Mouse (Mus musculus) midbrain, embryonic 14.5 days (tissue): ENCODE measurements around the gene Usmg5. TPM values are rescaled to one million over a fixed set of nuclear protein-coding genes. Genes with fewer than 3 reads are reported as not detected.
A peak's percentile ranks its signal among the peaks of the same experiment; 100 is the strongest.

ENCODE experiments used
- ATAC-seq: fragments of 200-750 bp; cut with Nextera tagmentation; 2 replicates; pipeline ENCODE4 v1.8.0; 2017; ENCODE audit warnings: moderate number of reproducible peaks, moderate library complexity; ENCODE audit not compliant: low FRiP score, low TSS enrichment
- DNase-seq: peaks from one replicate; pipeline ENCODE4 v3.0.0-alpha.2; 2015
- H3K27ac ChIP-seq: fragments of 300-500 bp; sonication (generic); replicated peaks from 2 replicates; pipeline ENCODE4 v1.5.1; 2014; ENCODE audit warnings: mild to moderate bottlenecking, low read depth, low read length, moderate library complexity
- H3K27me3 ChIP-seq: fragments of 300-500 bp; sonication (generic); 2 replicates; pipeline ENCODE4 v1.6.1; 2014; ENCODE audit warnings: low read length, control low read depth, mixed read lengths; ENCODE audit not compliant: control insufficient read depth, insufficient read depth
- H3K36me3 ChIP-seq: fragments of 300-500 bp; sonication (generic); 2 replicates; pipeline ENCODE4 v1.6.1; 2014; ENCODE audit warnings: low read length, control low read depth; ENCODE audit not compliant: control insufficient read depth, insufficient read depth
- H3K4me1 ChIP-seq: fragments of 300-500 bp; sonication (generic); 2 replicates; pipeline ENCODE4 v1.6.1; 2014; ENCODE audit warnings: mild to moderate bottlenecking, antibody characterized with exemption, low read length, control low read depth; ENCODE audit not compliant: control insufficient read depth, insufficient read depth
- H3K4me2 ChIP-seq: fragments of 300-500 bp; sonication (generic); 2 replicates; pipeline ENCODE4 v1.6.1; 2014; ENCODE audit warnings: mild to moderate bottlenecking, low read length, moderate library complexity
- H3K4me3 ChIP-seq: fragments of 300-500 bp; sonication (generic); replicated peaks from 2 replicates; pipeline ENCODE4 v1.5.1; 2014; ENCODE audit warnings: low read depth, low read length
- H3K9ac ChIP-seq: fragments of 300-500 bp; sonication (generic); replicated peaks from 2 replicates; pipeline ENCODE4 v1.6.1; 2014; ENCODE audit warnings: mild to moderate bottlenecking, low read length, moderate library complexity
- H3K9me3 ChIP-seq: fragments of 300-500 bp; sonication (generic); 2 replicates; pipeline ENCODE4 v1.6.1; 2016; ENCODE audit warnings: low read length, control low read depth, mixed read lengths; ENCODE audit not compliant: control insufficient read depth
- WGBS: fragments of 180-500 bp; shearing (Covaris S2); extraction: QIAGEN DNeasy Blood & Tissue Kit; methylation state at CpG from one replicate; pipeline ENCODE4 v1.1.7; 2014; 5-methylcytosine and 5-hydroxymethylcytosine counted together
- polyA plus RNA-seq: library from polyadenylated mRNA; unstranded; fragments of >200 nt; fragmentation: Nextera tagmentation; extraction: Ambion mirVana; gene quantifications from 2 replicates; pipeline ENCODE4 v1.2.1, GENCODE M21; 2014

The Usmg5 gene
- polyA plus RNA-seq, 1 experiment from 2014 or later = 1,314 TPM

DNA sequence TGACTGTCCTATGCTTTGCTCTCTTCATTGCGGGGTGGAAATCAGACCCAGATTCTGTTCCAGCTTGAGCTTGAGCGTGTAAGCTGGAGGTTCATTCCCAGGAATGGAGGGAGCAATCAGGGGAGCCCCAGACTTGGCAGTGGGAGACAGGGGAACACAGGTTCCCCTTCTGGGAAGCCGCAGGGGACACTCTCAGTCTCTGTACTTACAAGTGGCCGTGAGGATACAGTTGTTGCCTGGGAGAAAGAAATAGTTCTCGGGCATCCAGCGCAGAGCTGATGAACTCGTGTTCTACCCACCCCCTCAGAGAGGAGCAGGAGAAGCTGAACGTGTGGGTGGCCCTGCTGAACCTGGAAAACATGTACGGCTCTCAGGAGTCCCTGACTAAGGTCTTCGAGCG, 38.4 kb upstream of the Usmg5 start:
- no peak for ATAC-seq
- Histone ChIP-seq H3K4me2 (no peak overlapping the region), H3K36me3 (peaks cover 92% of the 10 kb centered on the region), H3K27ac (no peak overlapping the region), H3K9me3 (no peaks in the 10 kb centered on the region), H3K9ac (no peak overlapping the region), H3K4me3 (no peak overlapping the region), H3K4me1 (no peaks in the 10 kb centered on the region), H3K27me3 (no peaks in the 10 kb centered on the region)
- 91% methylated on average over 11 of the region's 11 CpGs for WGBS
- DNase-seq = no peak

DNA sequence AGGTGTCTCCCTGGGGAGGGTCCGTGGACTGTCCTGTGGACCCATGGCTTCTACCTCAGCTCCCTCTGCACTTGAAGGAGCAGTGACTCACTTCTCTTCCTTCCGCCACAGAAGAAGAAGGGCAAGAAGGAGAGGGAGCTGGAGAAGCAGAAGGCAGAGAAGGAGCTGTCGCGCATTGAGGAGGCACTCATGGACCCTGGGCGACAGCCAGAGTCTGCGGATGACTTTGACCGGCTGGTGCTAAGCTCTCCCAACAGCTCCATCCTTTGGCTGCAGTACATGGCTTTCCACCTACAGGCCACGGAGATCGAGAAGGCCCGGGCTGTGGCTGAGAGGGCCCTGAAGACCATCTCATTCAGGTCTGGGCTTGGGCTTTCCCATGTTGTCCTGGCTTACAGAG, 37.7 kb upstream of the Usmg5 start:
- Histone ChIP-seq H3K9me3 (no peaks in the 10 kb centered on the region), H3K36me3 (peaks cover 94% of the 10 kb centered on the region), H3K4me1 (no peaks in the 10 kb centered on the region), H3K4me3 (no peak overlapping the region), H3K27me3 (no peaks in the 10 kb centered on the region), H3K4me2 (no peak overlapping the region), H3K9ac (no peak overlapping the region), H3K27ac (no peak overlapping the region)
- DNase-seq (no peak), ATAC-seq (no peak)
- 97% methylated on average over 10 of the region's 10 CpGs for WGBS

DNA sequence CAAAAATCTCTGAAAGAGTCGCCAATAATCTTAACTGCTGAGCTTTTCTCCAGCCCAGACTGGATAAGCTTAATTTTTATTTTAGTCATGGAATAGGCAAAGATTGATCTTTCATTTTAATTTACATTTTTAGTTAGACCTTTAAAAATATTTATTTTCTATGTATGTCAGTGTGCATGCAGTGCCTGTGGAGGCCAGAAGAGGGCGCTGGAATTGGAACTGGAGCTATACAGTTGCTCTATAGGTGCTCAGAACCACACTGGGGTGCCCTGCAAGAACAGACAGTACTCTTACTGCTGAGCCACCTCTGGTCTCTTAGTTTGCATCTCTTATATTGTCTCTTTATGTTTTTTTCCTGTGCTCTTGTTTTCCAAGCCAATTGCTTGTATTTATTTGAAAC, 32.4 kb upstream of the Usmg5 start:
- Histone ChIP-seq H3K4me3 (no peak overlapping the region), H3K27ac (no peak overlapping the region), H3K36me3 (peaks cover 77% of the 10 kb centered on the region), H3K9ac (no peak overlapping the region), H3K9me3 (no peaks in the 10 kb centered on the region), H3K4me1 (no peaks in the 10 kb centered on the region), H3K27me3 (no peaks in the 10 kb centered on the region), H3K4me2 (no peak overlapping the region)
- ATAC-seq (no peak), DNase-seq (peak; percentile 70)
- WGBS = 22% methylated on average over 2 of the region's 2 CpGs

DNA sequence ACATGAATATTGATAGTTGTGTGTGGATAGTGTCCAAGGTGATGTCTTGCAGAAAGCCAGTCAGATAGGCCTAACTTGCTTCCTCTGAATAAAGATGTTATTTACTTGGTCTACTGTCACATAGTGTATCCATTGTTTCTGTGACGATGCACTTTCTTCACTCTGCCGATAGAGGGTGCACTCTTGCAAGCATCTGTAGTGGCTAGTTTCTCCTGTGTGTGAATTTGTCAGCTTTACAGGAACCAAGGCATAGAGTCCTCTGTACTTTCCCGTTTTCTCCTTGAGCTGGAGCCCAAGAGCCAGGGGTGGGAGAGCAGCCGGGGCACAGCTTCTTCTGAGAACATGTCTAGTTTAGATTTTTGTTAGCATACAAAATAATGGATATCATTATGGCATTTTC, 30.6 kb upstream of the Usmg5 start:
- WGBS = 49% methylated on average over 4 of the region's 4 CpGs
- Histone ChIP-seq H3K27ac (no peak overlapping the region), H3K9ac (no peak overlapping the region), H3K4me2 (no peak overlapping the region), H3K4me3 (no peak overlapping the region), H3K36me3 (peaks cover 77% of the 10 kb centered on the region), H3K4me1 (no peaks in the 10 kb centered on the region), H3K27me3 (no peaks in the 10 kb centered on the region), H3K9me3 (no peaks in the 10 kb centered on the region)
- peak; percentile 75 for DNase-seq
- ATAC-seq = no peak

DNA sequence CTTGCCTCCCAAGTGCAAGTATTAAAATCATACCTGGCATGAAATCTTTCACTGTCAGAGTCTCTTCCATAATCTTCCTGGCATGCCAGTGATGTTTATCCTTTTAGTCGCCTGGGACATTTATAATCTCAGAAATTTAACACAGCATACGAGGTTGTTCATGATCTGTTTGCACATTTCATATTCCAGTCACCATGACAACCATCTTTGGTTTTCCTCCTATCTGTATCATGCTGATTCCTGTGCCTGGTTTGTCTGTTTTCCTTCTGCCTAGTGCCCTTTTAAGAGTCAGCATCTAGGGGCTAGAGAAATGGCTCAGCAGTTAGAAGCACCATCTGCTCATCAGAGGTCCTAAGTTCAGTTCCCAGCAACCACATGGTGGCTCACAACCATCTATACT, 28.2 kb upstream of the Usmg5 start:
- H3K27me3 ChIP-seq = no peaks in the 10 kb centered on the region
- 82% methylated on average over 2 of the region's 2 CpGs for WGBS
- peaks cover 79% of the 10 kb centered on the region for H3K36me3 ChIP-seq
- H3K9ac ChIP-seq = no peak overlapping the region
- H3K4me3 ChIP-seq = no peak overlapping the region
- no peaks in the 10 kb centered on the region for H3K9me3 ChIP-seq
- no peak for DNase-seq
- no peak overlapping the region for H3K4me2 ChIP-seq
- no peak for ATAC-seq
- H3K4me1 ChIP-seq = no peaks in the 10 kb centered on the region
- H3K27ac ChIP-seq = no peak overlapping the region

DNA sequence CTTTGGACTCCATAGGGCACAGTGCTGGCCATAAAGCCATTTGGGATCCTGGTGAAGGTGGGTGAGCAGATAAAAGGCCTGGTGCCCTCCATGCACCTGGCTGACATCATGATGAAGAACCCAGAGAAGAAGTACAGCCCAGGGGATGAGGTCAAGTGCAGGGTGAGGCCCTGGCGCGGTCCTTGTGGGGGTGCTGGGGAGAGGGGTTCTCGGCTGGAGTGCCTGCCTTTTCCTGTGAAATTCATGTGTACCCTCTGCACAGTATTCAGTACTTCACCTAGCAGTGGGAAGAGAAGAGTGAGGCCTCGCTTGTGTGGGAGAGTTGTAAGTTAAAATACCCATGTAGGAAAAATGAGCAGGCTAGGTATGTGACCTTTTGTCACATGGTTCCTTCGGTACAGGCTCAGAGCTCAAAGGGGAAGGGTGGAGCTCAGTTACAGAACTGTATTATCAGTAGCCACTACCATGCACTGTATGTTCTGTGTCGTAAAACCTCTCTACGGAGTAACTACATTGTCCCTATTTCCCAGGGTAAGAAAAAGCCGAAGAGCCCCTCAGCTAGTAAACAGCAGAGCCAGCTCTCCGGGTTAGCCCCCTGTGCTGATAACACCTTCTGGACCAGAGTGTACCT, 14.3 kb upstream of the Usmg5 start:
- no peaks in the 10 kb centered on the region for H3K4me1 ChIP-seq
- H3K4me3 ChIP-seq = no peak overlapping the region
- no peak overlapping the region for H3K27ac ChIP-seq
- H3K9ac ChIP-seq = no peak overlapping the region
- no peak for ATAC-seq
- peaks cover 100% of the 10 kb centered on the region for H3K36me3 ChIP-seq
- H3K27me3 ChIP-seq = no peaks in the 10 kb centered on the region
- no peaks in the 10 kb centered on the region for H3K9me3 ChIP-seq
- DNase-seq = no peak
- H3K4me2 ChIP-seq = no peak overlapping the region
- WGBS = 98% methylated on average over 9 of the region's 9 CpGs

DNA sequence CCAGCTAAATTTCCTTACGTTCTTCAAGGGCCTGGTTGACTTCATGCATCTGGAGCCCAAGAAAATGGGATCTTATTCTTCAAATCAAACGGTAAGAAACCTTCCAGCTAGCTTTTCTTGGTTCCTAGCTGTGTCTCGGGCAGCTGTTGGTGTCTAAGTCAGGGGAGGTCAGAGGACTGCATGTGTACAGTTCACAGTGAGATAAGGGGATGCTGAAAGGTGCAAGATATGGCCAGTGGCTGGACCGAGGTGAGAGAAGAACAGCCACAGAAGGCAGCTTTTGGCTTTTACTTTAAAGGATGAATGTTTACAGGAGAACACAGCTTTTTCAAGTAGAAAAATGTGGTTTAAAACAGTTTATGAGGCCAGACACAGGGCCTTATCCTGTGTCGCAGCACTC, 10.6 kb upstream of the Usmg5 start:
- no peaks in the 10 kb centered on the region for H3K9me3 ChIP-seq
- H3K9ac ChIP-seq = no peak overlapping the region
- 96% methylated on average over 5 of the region's 5 CpGs for WGBS
- no peaks in the 10 kb centered on the region for H3K4me1 ChIP-seq
- no peak overlapping the region for H3K4me2 ChIP-seq
- H3K4me3 ChIP-seq = no peak overlapping the region
- H3K27me3 ChIP-seq = no peaks in the 10 kb centered on the region
- H3K36me3 ChIP-seq = peaks cover 100% of the 10 kb centered on the region
- DNase-seq (no peak), ATAC-seq (no peak)
- H3K27ac ChIP-seq = no peak overlapping the region

DNA sequence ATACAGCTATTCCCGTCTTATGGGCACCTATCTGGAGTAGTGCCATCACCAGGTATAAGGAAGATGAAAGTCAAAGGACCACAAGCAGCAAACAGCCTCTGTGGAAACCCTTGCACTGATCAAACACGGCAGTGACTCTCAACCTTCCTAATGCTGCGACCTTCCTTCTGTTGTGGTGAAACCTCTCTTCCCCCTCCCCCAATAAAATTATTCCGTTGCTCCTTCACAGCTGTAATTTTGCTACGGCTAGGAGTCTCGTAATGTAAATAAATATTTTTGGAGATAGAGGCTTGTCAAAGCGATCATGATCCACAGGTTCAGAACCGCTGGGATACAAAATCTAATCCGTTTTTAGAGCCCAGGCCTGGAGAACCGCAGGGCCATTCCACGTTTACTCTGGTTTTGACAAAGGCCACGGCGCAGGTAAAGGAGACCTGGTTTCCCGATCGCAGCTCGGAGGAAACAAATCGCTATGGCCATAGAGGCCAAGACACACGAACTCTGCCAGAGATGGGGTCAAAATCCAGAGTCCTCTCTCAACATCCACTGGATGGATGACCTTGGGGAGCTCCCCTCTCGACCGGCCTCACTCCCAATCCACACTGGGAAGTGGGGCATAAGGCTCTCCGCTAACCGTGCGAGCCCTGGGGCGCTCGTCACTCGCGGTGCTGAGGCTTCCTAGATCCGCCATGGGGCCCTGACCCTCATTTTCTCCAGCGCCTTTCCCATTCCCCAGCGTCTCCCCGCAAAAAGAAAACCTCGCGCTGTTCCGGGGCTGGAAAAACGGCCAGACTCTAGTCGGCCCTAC, 525 bp downstream of the Usmg5 start:
- Histone ChIP-seq H3K4me3 (peak overlapping the region; percentile 93), H3K4me2 (peak overlapping the region; percentile 83), H3K4me1 (peaks cover 11% of the 10 kb centered on the region), H3K9ac (peak overlapping the region; percentile 96), H3K9me3 (no peaks in the 10 kb centered on the region), H3K27me3 (no peaks in the 10 kb centered on the region), H3K36me3 (peaks cover 28% of the 10 kb centered on the region), H3K27ac (peak overlapping the region; percentile 85)
- DNase-seq (peak; percentile 8), ATAC-seq (peak; percentile 68)
- WGBS = 3% methylated on average over 36 of the region's 36 CpGs

DNA sequence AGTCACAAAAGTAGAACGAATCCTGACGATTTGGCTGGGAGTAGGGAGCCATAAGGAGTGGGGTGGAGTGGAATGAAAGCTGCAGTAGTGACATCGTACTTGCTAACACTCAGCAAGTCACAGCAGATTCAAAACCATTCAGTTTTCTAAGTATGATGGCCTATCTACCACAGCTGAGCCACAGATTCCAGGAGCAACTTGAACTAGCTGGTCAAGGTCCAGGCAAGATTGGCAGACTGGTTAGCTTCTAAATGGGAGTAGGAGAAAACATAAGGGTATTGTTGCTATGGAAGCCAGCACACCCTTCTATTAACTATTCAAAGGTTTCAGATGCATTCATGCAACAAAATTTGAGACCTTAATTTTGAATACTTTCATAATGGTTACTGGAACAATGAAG, 2.2 kb downstream of the Usmg5 start:
- ATAC-seq = no peak

More for the DNA sequence above, 2.2 kb downstream of the Usmg5 start:
- Histone ChIP-seq H3K27ac (no peak overlapping the region), H3K36me3 (peaks cover 29% of the 10 kb centered on the region), H3K27me3 (no peaks in the 10 kb centered on the region), H3K4me3 (no peak overlapping the region), H3K4me1 (peaks cover 11% of the 10 kb centered on the region), H3K9me3 (no peaks in the 10 kb centered on the region), H3K9ac (no peak overlapping the region), H3K4me2 (no peak overlapping the region)
- 94% methylated on average over 3 of the region's 3 CpGs for WGBS
- no peak for DNase-seq
